In the genomic region with DNA sequence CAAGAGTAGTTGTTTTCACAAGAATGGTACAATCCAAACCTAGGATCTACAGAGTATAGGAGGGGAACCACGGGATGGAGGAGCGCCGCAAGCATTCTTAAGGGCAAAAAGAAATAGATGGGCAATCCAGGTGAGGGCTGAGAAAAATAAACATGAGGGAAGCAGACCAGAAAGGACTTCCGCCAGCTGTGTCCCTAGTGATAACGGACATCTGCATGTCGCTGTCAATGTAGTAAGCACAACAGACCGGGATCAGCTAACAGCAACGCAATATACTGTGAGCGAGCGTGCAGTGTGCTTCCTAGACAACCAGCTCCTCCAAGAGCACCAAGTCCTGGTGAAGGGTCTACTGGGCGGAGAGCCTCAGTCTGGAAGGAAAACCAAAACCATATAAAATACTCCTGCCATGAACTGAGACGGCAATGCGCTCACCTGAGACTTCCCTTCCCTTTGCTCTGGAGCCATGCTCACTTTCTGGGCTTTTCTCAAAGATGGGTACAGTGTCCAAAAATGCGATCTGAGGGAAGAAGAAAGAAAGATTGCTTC, we compare ENCODE assay signal across 7 mouse cellular contexts. TPM values are rescaled to one million over a fixed set of nuclear protein-coding genes. Genes with fewer than 3 reads are reported as not detected.
DNase-seq lines count a peak whose midpoint lies in the region; ATAC-seq and TF ChIP-seq lines count a peak whose summit lies in the region.

No protein-coding gene starts in this region.

- H3K27me3 ChIP-seq in lung, embryonic 16.5 days (ENCODE audit: control insufficient read depth, insufficient read depth, low read depth, low read length), result no peaks in the 10 kb centered on the region
- peaks cover 14% of the 10 kb centered on the region; the same call in 1 of the 2 replicates for H3K27me3 ChIP-seq in forebrain, embryonic 12.5 days
- peaks cover 12% of the 10 kb centered on the region for H3K27me3 ChIP-seq in limb, embryonic 13.5 days

- H3K4me3 ChIP-seq in lung, embryonic 16.5 days (ENCODE audit: low read length), result peak overlapping the region; percentile 56
- peak overlapping the region; percentile 60 for H3K4me3 ChIP-seq in forebrain, embryonic 12.5 days (replicated peaks)
- peak overlapping the region; percentile 67 for H3K4me3 ChIP-seq in limb, embryonic 13.5 days
- peak overlapping the region; percentile 77 for H3K4me3 ChIP-seq in olfactory bulb, adult 2 months (ENCODE audit: insufficient read depth, low read depth, low read length)

- no peak for TF ChIP-seq POLR2A in olfactory bulb, adult 2 months (IDR thresholded peaks at IDR 0.05; ENCODE audit: insufficient read depth, low read depth, low read length)

- no peaks in the 10 kb centered on the region; the same call in 1 of the 2 replicates for H3K4me1 ChIP-seq in lung, embryonic 16.5 days (replicated peaks; ENCODE audit: control insufficient read depth, insufficient read depth, low read length)
- peaks cover 10% of the 10 kb centered on the region for H3K4me1 ChIP-seq in forebrain, embryonic 12.5 days
- peaks cover 7% of the 10 kb centered on the region; the same call in 1 of the 2 replicates for H3K4me1 ChIP-seq in limb, embryonic 13.5 days
- peaks cover 7% of the 10 kb centered on the region; the same call in 1 of the 2 replicates for H3K4me1 ChIP-seq in olfactory bulb, adult 2 months (ENCODE audit: control insufficient read depth, insufficient read depth, low read length)

- 12% methylated on average over 14 of the region's 14 CpGs for WGBS in lung, embryonic 16.5 days
- WGBS in forebrain, embryonic 12.5 days, result 38% methylated on average over 14 of the region's 14 CpGs
- 26% methylated on average over 14 of the region's 14 CpGs for WGBS in limb, embryonic 13.5 days
- 27% methylated on average over 14 of the region's 14 CpGs for WGBS in olfactory bulb, adult 2 months

- ATAC-seq in lung, embryonic 16.5 days (ENCODE audit: low read depth), result no peak
- ATAC-seq in forebrain, embryonic 12.5 days (ENCODE audit: low FRiP score), result no peak
- ATAC-seq in limb, embryonic 13.5 days (ENCODE audit: low FRiP score, low read depth), result no peak

- TF ChIP-seq CTCF in olfactory bulb, adult 2 months (IDR thresholded peaks at IDR 0.05; ENCODE audit: insufficient read depth, low read depth, low read length), result no peak

- no peak overlapping the region for H3K27ac ChIP-seq in lung, embryonic 16.5 days (ENCODE audit: low read length)
- H3K27ac ChIP-seq in forebrain, embryonic 12.5 days, result 0 out of 2 replicates have a peak overlapping the region, but pooled peaks have one; percentile 25
- no peak overlapping the region for H3K27ac ChIP-seq in limb, embryonic 13.5 days
- H3K27ac ChIP-seq in olfactory bulb, adult 2 months (ENCODE audit: insufficient read depth, low read depth, low read length), result no peak overlapping the region; the same call in 1 of the 2 replicates

- H3K36me3 ChIP-seq in lung, embryonic 16.5 days (ENCODE audit: control insufficient read depth, insufficient read depth, low read length), result no peaks in the 10 kb centered on the region
- no peaks in the 10 kb centered on the region for H3K36me3 ChIP-seq in forebrain, embryonic 12.5 days (replicated peaks)
- H3K36me3 ChIP-seq in limb, embryonic 13.5 days, result no peaks in the 10 kb centered on the region

- peak overlapping the region; percentile 65 for H3K9ac ChIP-seq in lung, embryonic 16.5 days (ENCODE audit: low read length)
- H3K9ac ChIP-seq in forebrain, embryonic 12.5 days, result peak overlapping the region; percentile 75
- H3K9ac ChIP-seq in limb, embryonic 13.5 days, result peak overlapping the region; percentile 81

- DNase-seq in lung, postnatal 14 days, result no peak
- DNase-seq in ovary, postnatal 14 days (ENCODE audit: low spot score), result no peak
- no peak for DNase-seq in thymus, postnatal 0 days (ENCODE audit: low spot score)

- H3K4me2 ChIP-seq in lung, embryonic 16.5 days (ENCODE audit: low read depth, low read length), result peak overlapping the region; percentile 97
- H3K4me2 ChIP-seq in forebrain, embryonic 12.5 days, result peak overlapping the region; percentile 84
- H3K4me2 ChIP-seq in limb, embryonic 13.5 days (replicated peaks), result peak overlapping the region; percentile 93

- no peaks in the 10 kb centered on the region for H3K9me3 ChIP-seq in lung, embryonic 16.5 days (ENCODE audit: control insufficient read depth, low read length)
- no peaks in the 10 kb centered on the region for H3K9me3 ChIP-seq in forebrain, embryonic 12.5 days
- no peaks in the 10 kb centered on the region for H3K9me3 ChIP-seq in limb, embryonic 13.5 days

RNA-seq across cellular contexts. Expression of a gene that starts 0.9 kb away (rescaled TPM):
- 1.9 and 2.0 TPM in 2 replicates for polyA plus RNA-seq in lung, embryonic 16.5 days (2015; fragmentation: Nextera tagmentation; extraction: Ambion mirVana)
- 1.7 and 2.2 TPM in 2 replicates for polyA plus RNA-seq in forebrain, embryonic 12.5 days (2016; fragmentation: Nextera tagmentation; extraction: Ambion mirVana)
- polyA plus RNA-seq in limb, embryonic 13.5 days (2015; fragmentation: Nextera tagmentation; extraction: Ambion mirVana), result 1.4 and 2.1 TPM in 2 replicates
- polyA plus RNA-seq in olfactory bulb, adult 2 months (2012; ENCODE audit: insufficient read depth, insufficient read length, low replicate concordance, missing spikeins), result not detected in 2 replicates
- polyA plus RNA-seq in thymus, postnatal 0 days (2015; fragmentation: Nextera tagmentation; extraction: Ambion mirVana), result 0.27 and 0.33 TPM in 2 replicates

RNA-seq across cellular contexts. Expression of a gene that starts 13.0 kb away (rescaled TPM):
- not detected in 2 replicates for polyA plus RNA-seq in lung, embryonic 16.5 days (2015; fragmentation: Nextera tagmentation; extraction: Ambion mirVana)
- not detected in 2 replicates for polyA plus RNA-seq in forebrain, embryonic 12.5 days (2016; fragmentation: Nextera tagmentation; extraction: Ambion mirVana)
- polyA plus RNA-seq in limb, embryonic 13.5 days (2015; fragmentation: Nextera tagmentation; extraction: Ambion mirVana), result not detected in 2 replicates
- polyA plus RNA-seq in olfactory bulb, adult 2 months (2012; ENCODE audit: insufficient read depth, insufficient read length, low replicate concordance, missing spikeins), result not detected in 2 replicates
- not detected in 2 replicates for polyA plus RNA-seq in thymus, postnatal 0 days (2015; fragmentation: Nextera tagmentation; extraction: Ambion mirVana)

RNA-seq across cellular contexts. Expression of a gene that starts 14.6 kb away (rescaled TPM):
- polyA plus RNA-seq in lung, embryonic 16.5 days (2015; fragmentation: Nextera tagmentation; extraction: Ambion mirVana), result 11.1 and 11.4 TPM in 2 replicates
- 34.8 and 42.0 TPM in 2 replicates for polyA plus RNA-seq in forebrain, embryonic 12.5 days (2016; fragmentation: Nextera tagmentation; extraction: Ambion mirVana)
- polyA plus RNA-seq in limb, embryonic 13.5 days (2015; fragmentation: Nextera tagmentation; extraction: Ambion mirVana), result 12.7 and 14.3 TPM in 2 replicates
- not detected in 2 replicates for polyA plus RNA-seq in olfactory bulb, adult 2 months (2012; ENCODE audit: insufficient read depth, insufficient read length, low replicate concordance, missing spikeins)
- polyA plus RNA-seq in thymus, postnatal 0 days (2015; fragmentation: Nextera tagmentation; extraction: Ambion mirVana), result 3.7 and 4.6 TPM in 2 replicates

RNA-seq across cellular contexts. Expression of a gene that starts 23.0 kb away (rescaled TPM):
- polyA plus RNA-seq in lung, embryonic 16.5 days (2015; fragmentation: Nextera tagmentation; extraction: Ambion mirVana), result not detected in 2 replicates
- polyA plus RNA-seq in forebrain, embryonic 12.5 days (2016; fragmentation: Nextera tagmentation; extraction: Ambion mirVana), result not detected in 2 replicates
- not detected in 2 replicates for polyA plus RNA-seq in limb, embryonic 13.5 days (2015; fragmentation: Nextera tagmentation; extraction: Ambion mirVana)
- polyA plus RNA-seq in olfactory bulb, adult 2 months (2012; ENCODE audit: insufficient read depth, insufficient read length, low replicate concordance, missing spikeins), result not detected in 2 replicates
- polyA plus RNA-seq in thymus, postnatal 0 days (2015; fragmentation: Nextera tagmentation; extraction: Ambion mirVana), result not detected in 2 replicates

RNA-seq across cellular contexts. Expression of a gene that starts 35.8 kb away (rescaled TPM):
- polyA plus RNA-seq in lung, embryonic 16.5 days (2015; fragmentation: Nextera tagmentation; extraction: Ambion mirVana), result not detected in 2 replicates
- not detected in 2 replicates for polyA plus RNA-seq in forebrain, embryonic 12.5 days (2016; fragmentation: Nextera tagmentation; extraction: Ambion mirVana)
- polyA plus RNA-seq in limb, embryonic 13.5 days (2015; fragmentation: Nextera tagmentation; extraction: Ambion mirVana), result 0.04 TPM in 1 of 2 replicates, not detected in the other
- polyA plus RNA-seq in olfactory bulb, adult 2 months (2012; ENCODE audit: insufficient read depth, insufficient read length, low replicate concordance, missing spikeins), result not detected in 2 replicates
- polyA plus RNA-seq in thymus, postnatal 0 days (2015; fragmentation: Nextera tagmentation; extraction: Ambion mirVana), result not detected in 2 replicates
